Mouse (Mus musculus) bone marrow, adult 2 months (tissue): ENCODE data around the gene Cd33. TPM values are rescaled to one million over a fixed set of nuclear protein-coding genes. Genes with fewer than 3 reads are reported as not detected.

ENCODE experiments used
- H3K27ac ChIP-seq: fragments of 200-500 bp; 2 replicates; pipeline ENCODE4 v1.5.1; 2012; ENCODE audit warnings: low read depth, mild to moderate bottlenecking, control low read depth, inconsistent platforms, low read length; ENCODE audit not compliant: control insufficient read depth, poor library complexity, insufficient read depth
- H3K4me1 ChIP-seq: fragments of 200-500 bp; 2 replicates; pipeline ENCODE4 v1.6.1; 2011; ENCODE audit warnings: low read length; ENCODE audit not compliant: control insufficient read depth, insufficient read depth
- H3K4me3 ChIP-seq: fragments of 200-500 bp; replicated peaks from 2 replicates; pipeline ENCODE3; 2011; ENCODE audit warnings: mild to moderate bottlenecking, low read depth, low read length, control low read depth; ENCODE audit not compliant: control insufficient read depth
- CTCF ChIP-seq: fragments of 200-500 bp; IDR thresholded peaks from 2 replicates; pipeline ENCODE4 v1.5.1; 2011; ENCODE audit warnings: low read length, control low read depth; ENCODE audit not compliant: control insufficient read depth, insufficient read depth
- POLR2A ChIP-seq: fragments of 200-500 bp; IDR thresholded peaks from 2 replicates; pipeline ENCODE4 v1.6.1; 2011; ENCODE audit warnings: low read depth, mild to moderate bottlenecking, control low read depth, low read length, borderline replicate concordance; ENCODE audit not compliant: control insufficient read depth
- WGBS: fragments of 180-500 bp; shearing (Covaris S2); methylation state at CpG from one replicate; pipeline ENCODE4 v1.1.7; 2018; 5-methylcytosine and 5-hydroxymethylcytosine counted together
- polyA plus RNA-seq: library from polyadenylated mRNA; stranded (reverse); fragments of >200 nt; gene quantifications from 2 replicates; pipeline ENCODE4 v1.2.4, GENCODE M21; 2011; ENCODE audit warnings: low replicate concordance; ENCODE audit not compliant: missing spikeins, insufficient read depth, insufficient read length

Cd33 gene
- polyA plus RNA-seq, 1 experiment = 48.4 TPM

- Histone ChIP-seq H3K27ac (no peak overlapping the region), H3K4me1 (no peaks in the 10 kb centered on the region), H3K4me3 (no peak overlapping the region)
- WGBS = 19% methylated on average over 21 of the region's 21 CpGs
- TF ChIP-seq POLR2A (no peak), CTCF (peak; percentile 51)
Observed at GRCm38 (mm10) chr7:43495343-43496021, 48.7 kb downstream of the Cd33 start.

DNA sequence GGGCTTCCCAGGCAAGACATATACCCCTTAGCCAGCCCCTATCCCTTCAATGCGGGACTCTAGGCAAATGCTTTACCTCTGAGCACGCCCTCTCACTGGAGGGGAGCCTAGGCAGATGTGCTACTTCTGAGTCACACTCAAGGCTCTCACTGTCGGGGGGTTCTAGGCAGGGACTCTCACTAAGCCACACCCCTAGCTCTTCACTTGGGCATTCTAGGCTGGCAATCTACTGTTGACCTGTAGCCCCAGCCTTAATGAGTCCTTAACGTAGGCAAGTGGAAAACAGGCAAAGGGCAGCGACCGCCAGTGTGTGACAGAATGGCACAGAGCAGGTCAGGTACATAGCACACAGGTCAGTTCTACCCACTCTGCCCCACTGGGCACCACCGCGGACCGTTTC is 53.4 kb downstream of the Cd33 start:
- no peak for TF ChIP-seq POLR2A
- TF ChIP-seq CTCF = no peak
- WGBS = 59% methylated on average over 9 of the region's 9 CpGs
- Histone ChIP-seq H3K4me1 (no peaks in the 10 kb centered on the region; the same call in 1 of the 2 replicates), H3K27ac (no peak overlapping the region), H3K4me3 (no peak overlapping the region)

DNA sequence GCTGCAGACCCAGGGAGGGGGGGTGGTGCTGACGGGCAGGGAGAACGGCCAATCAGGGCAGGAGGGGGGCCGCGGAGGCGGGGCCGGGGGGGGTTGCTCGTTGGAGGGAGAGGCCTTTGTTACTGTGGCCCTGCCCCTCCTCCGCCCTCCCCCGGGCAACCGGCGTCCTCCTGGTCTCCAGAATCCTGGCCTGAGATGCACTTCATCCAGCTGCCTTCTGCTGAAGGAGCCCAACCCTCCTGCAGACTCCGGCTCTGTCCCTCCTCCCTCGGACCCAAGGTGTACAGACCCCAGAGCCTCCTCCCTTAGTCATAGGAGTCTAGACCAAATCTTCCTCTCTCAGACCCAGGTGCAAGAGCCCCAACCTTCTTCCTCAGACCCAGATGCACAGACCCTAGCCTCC is 54.0 kb downstream of the Cd33 start:
- TF ChIP-seq POLR2A = no peak
- TF ChIP-seq CTCF = no peak
- Histone ChIP-seq H3K4me1 (no peaks in the 10 kb centered on the region; the same call in 1 of the 2 replicates), H3K27ac (no peak overlapping the region), H3K4me3 (no peak overlapping the region)
- WGBS = 3% methylated on average over 12 of the region's 13 CpGs

DNA sequence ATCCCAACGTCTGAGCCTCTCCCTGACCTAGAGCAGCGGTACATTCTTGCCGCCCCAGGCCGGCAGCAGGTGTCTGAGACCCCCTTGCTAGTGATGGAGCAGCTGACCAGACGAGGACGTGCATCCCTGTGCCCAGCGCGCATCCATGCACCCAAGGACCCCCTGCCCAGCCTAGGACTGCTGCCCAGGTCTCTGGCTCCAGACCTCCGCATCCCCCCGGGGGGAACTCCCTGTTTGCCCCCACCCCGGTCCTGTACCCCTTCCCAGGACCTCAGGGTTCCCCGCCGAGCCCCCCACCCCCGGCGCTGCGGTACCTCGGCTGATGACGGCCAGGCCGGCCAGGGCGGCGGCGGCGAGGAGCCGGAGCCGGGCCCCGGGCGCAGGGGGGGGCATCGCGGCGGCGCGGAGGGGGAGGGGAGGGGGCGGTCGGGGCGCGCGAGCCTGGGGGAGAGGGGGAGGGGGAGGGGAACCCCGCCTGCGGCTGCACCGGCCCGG is 54.5 kb downstream of the Cd33 start, which contains the start of gene Iglon5:
Iglon5 (minus strand) TSS at position 445 of the 495 bp plus-strand sequence.
- Histone ChIP-seq H3K27ac (no peak within 1 kb of the TSS), H3K4me3 (no peak within 1 kb of the TSS), H3K4me1 (no peaks in the 10 kb centered on the region; the same call in 1 of the 2 replicates)
- TF ChIP-seq CTCF (no peak), POLR2A (no peak)
- 3% methylated on average over 21 of the region's 41 CpGs for WGBS

DNA sequence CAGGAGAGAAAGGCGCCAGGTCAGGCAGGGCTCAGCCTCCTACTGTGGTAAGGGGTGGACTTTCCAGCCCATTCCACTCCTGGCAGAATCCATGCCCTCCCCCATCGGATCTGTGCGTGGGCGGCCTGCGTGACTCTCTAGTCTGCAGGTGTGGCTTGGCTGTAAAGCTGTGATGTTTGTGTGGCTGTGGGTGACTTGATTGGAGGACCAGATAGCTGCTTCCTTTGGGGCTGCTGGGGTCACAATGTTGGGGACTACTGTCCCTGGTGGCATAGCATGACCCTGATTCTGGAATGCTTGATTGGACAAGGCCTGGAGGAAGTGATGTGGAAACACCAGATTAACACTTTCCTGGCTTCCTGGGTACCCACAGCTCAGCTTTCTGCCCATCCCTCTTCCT is 55.6 kb downstream of the Cd33 start:
- Histone ChIP-seq H3K27ac (no peak overlapping the region), H3K4me1 (no peaks in the 10 kb centered on the region; the same call in 1 of the 2 replicates), H3K4me3 (no peak overlapping the region)
- 40% methylated on average over 5 of the region's 5 CpGs for WGBS
- TF ChIP-seq CTCF = no peak
- no peak for TF ChIP-seq POLR2A

DNA sequence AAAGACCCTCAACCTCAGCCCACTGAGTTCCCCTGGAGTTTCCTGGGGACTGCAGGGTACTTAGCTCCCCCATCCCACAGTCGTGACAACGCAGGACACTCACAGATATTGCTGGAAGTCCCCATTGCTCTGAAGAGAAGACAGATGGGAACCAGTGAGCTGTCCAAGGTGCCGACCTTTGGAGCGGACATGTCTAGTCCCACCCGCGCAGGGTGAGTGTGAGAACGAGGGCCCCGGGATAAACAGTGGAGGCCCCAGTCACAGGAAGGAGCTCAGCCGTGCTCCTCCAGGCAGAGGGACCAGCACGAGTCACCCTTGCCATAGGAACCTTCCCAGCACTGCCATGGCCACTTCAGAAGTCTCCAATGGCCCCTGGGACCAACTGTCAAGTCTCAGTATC is 61.0 kb downstream of the Cd33 start:
- 14% methylated on average over 10 of the region's 10 CpGs for WGBS
- no peaks in the 10 kb centered on the region for H3K4me1 ChIP-seq
- H3K27ac ChIP-seq = no peak overlapping the region
- H3K4me3 ChIP-seq = no peak overlapping the region
- TF ChIP-seq POLR2A (no peak), CTCF (no peak)

GRCm38 (mm10) chr7:43482090-43482716 is 62.0 kb downstream of the Cd33 start:
- Histone ChIP-seq H3K4me3 (no peak overlapping the region), H3K4me1 (no peaks in the 10 kb centered on the region), H3K27ac (no peak overlapping the region)
- 68% methylated on average over 8 of the region's 8 CpGs for WGBS
- no peak for TF ChIP-seq POLR2A
- no peak for TF ChIP-seq CTCF

- Histone ChIP-seq H3K4me1 (no peaks in the 10 kb centered on the region), H3K27ac (no peak overlapping the region), H3K4me3 (no peak overlapping the region)
- WGBS = 61% methylated on average over 3 of the region's 3 CpGs
- TF ChIP-seq CTCF (no peak), POLR2A (no peak)
Observed at GRCm38 (mm10) chr7:43481191-43481590, 63.0 kb downstream of the Cd33 start.

DNA sequence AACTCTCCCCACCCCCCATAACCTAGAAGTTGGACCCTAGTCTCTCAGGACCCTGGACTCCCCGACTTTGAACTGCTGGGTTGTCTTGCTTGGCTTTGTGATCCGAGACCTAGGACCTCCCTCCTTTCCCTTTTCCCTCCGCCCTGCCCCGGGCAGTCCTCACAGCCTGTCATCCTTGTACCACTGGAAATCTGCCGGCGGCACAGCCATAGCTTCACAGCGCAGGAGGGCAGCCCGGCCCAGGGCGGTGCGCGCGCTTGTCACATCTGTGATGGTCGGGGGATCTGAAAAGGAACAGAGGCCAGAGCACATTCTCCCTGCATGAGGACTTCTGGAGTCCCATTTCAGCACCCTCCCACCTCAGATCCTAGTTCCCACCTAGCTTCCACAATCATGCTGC is 67.9 kb downstream of the Cd33 start:
- no peak overlapping the region for H3K4me3 ChIP-seq
- TF ChIP-seq CTCF (no peak), POLR2A (no peak)
- WGBS = 13% methylated on average over 13 of the region's 13 CpGs
- no peak overlapping the region for H3K27ac ChIP-seq
- H3K4me1 ChIP-seq = no peaks in the 10 kb centered on the region
